Mouse (Mus musculus) erythroblast, embryonic 14.5 days (primary cell): Measurements from ENCODE around the gene Mpnd.

ENCODE experiments used
- GATA1 ChIP-seq: IDR thresholded peaks from 2 replicates; pipeline ENCODE4 v1.6.1; 2012; ENCODE audit warnings: low read length, inconsistent platforms, mixed read lengths
- TAL1 ChIP-seq: IDR thresholded peaks from 3 replicates; pipeline ENCODE4 v1.6.1; 2012; ENCODE audit warnings: low read length, inconsistent platforms, mixed read lengths

- no peak for TF ChIP-seq GATA1
- TF ChIP-seq TAL1, result no peak
Observed at GRCm38 (mm10) chr17:55990278-55990898, 15.1 kb upstream of the Mpnd start.
